Mouse (Mus musculus) erythroblast, embryonic 14.5 days (primary cell): ENCODE results near the gene Slc13a1. TPM values are rescaled to one million over a fixed set of nuclear protein-coding genes. Genes with fewer than 3 reads are reported as not detected.

ENCODE experiments used
- H3K27me3 ChIP-seq: 2 replicates; pipeline ENCODE4 v1.6.1; 2012; ENCODE audit warnings: inconsistent platforms; ENCODE audit not compliant: control insufficient read depth
- H3K36me3 ChIP-seq: 2 replicates; pipeline ENCODE4 v1.6.1; 2012; ENCODE audit warnings: mild to moderate bottlenecking, inconsistent platforms; ENCODE audit not compliant: control insufficient read depth
- H3K4me1 ChIP-seq: 2 replicates; pipeline ENCODE4 v1.6.1; 2012; ENCODE audit warnings: inconsistent platforms; ENCODE audit not compliant: control insufficient read depth
- H3K4me3 ChIP-seq: replicated peaks from 2 replicates; pipeline ENCODE3; 2012; ENCODE audit warnings: moderate library complexity, mild to moderate bottlenecking, inconsistent platforms
- H3K9me3 ChIP-seq: 2 replicates; pipeline ENCODE4 v1.6.1; 2012; ENCODE audit warnings: low read length, inconsistent platforms, mixed read lengths; ENCODE audit not compliant: control insufficient read depth
- GATA1 ChIP-seq: IDR thresholded peaks from 2 replicates; pipeline ENCODE4 v1.6.1; 2012; ENCODE audit warnings: low read length, inconsistent platforms, mixed read lengths
- TAL1 ChIP-seq: IDR thresholded peaks from 3 replicates; pipeline ENCODE4 v1.6.1; 2012; ENCODE audit warnings: low read length, inconsistent platforms, mixed read lengths
- polyA plus RNA-seq: library from polyadenylated mRNA; stranded (reverse); fragments of >175 nt; gene quantifications from 2 replicates; pipeline ENCODE4 v1.2.3, GENCODE M21; 2012

Gene Slc13a1
- polyA plus RNA-seq, 1 experiment = not detected

- H3K36me3 ChIP-seq = no peaks in the 10 kb centered on the region
- TF ChIP-seq TAL1 = no peak
- TF ChIP-seq GATA1 = no peak
- H3K4me1 ChIP-seq = no peaks in the 10 kb centered on the region
- H3K9me3 ChIP-seq = 0 out of 2 replicates have a peak, but pooled peaks cover 2% of the 10 kb centered on the region
- no peak overlapping the region for H3K4me3 ChIP-seq
- H3K27me3 ChIP-seq = no peaks in the 10 kb centered on the region
Measured at GRCm38 (mm10) chr6:24105681-24106080, 62.2 kb downstream of the Slc13a1 start.

DNA sequence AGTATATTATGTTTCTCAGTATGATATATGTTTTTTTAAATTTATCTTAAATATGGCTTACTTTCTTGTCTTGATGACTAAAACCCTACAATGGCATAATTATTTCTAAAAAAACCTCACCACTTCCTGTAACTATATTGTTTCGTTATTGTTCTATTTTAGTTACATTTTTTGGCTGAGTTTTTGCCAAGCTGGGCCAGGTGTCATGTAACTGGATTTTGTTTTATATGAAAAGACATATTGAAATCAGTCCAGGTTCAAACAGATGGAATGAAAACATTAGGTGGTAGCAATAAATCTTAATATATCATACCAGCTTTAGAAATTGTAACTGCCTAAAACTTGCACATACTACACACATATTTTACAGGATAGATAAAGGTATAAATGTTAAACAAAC, 66.6 kb downstream of the Slc13a1 start:
- Histone ChIP-seq H3K4me3 (no peak overlapping the region), H3K9me3 (0 out of 2 replicates have a peak, but pooled peaks cover 2% of the 10 kb centered on the region), H3K4me1 (no peaks in the 10 kb centered on the region), H3K27me3 (no peaks in the 10 kb centered on the region), H3K36me3 (no peaks in the 10 kb centered on the region)
- no peak for TF ChIP-seq TAL1
- no peak for TF ChIP-seq GATA1

DNA sequence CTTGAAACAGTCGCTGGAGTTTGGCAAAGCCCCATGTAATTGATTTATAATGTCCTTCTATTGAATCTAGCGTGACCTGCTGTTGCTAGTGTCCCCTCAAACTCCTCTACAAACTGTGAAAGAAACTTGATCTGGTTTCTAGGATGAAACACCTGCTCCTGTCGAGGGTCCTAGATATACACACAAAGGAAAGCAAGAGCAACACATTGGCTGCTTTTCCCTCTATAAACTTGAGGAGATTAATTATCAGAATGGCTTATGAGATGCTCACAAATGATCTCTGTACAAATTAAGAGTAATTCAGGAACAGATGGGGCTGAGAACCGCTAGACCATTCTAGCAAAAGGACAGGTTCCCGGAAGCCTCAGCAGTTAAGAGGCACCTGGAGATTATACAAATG, 67.2 kb downstream of the Slc13a1 start:
- no peak overlapping the region for H3K4me3 ChIP-seq

DNA sequence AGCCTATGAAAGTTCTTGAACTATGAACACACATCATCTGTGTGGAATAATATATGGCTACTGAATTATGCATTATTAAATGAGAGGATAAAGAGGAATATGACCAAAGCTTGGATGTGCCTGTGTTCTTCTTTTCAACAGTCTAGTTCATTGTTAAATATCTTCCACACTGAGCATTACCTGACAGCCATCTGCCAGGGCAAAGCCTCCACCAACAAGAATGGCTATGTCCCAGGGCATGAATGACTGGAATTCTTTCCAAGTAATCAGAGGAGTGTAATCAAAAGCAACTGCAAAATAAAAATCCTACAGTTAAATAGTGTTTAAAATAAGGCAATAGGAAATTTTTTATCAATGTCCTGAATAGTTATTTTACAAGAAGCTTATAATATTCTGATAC, 70.5 kb downstream of the Slc13a1 start:
- Histone ChIP-seq H3K36me3 (no peaks in the 10 kb centered on the region), H3K4me3 (no peak overlapping the region), H3K27me3 (no peaks in the 10 kb centered on the region), H3K4me1 (no peaks in the 10 kb centered on the region), H3K9me3 (no peaks in the 10 kb centered on the region)
- TF ChIP-seq GATA1 = no peak
- no peak for TF ChIP-seq TAL1

More for the DNA sequence above, 67.2 kb downstream of the Slc13a1 start:
- no peaks in the 10 kb centered on the region for H3K9me3 ChIP-seq
- H3K4me1 ChIP-seq = no peaks in the 10 kb centered on the region
- H3K36me3 ChIP-seq = no peaks in the 10 kb centered on the region
- no peak for TF ChIP-seq GATA1
- H3K27me3 ChIP-seq = no peaks in the 10 kb centered on the region

- Histone ChIP-seq H3K36me3 (no peaks in the 10 kb centered on the region), H3K9me3 (no peaks in the 10 kb centered on the region), H3K27me3 (no peaks in the 10 kb centered on the region), H3K4me3 (no peak overlapping the region), H3K4me1 (no peaks in the 10 kb centered on the region)
- TF ChIP-seq TAL1 (no peak), GATA1 (no peak)
Measured at GRCm38 (mm10) chr6:24076089-24076488, 91.8 kb downstream of the Slc13a1 start.

GRCm38 (mm10) chr6:24072804-24073203, 95.1 kb downstream of the Slc13a1 start:
- no peak for TF ChIP-seq GATA1
- no peak for TF ChIP-seq TAL1
- no peak overlapping the region for H3K4me3 ChIP-seq
- H3K27me3 ChIP-seq = no peaks in the 10 kb centered on the region
- H3K9me3 ChIP-seq = no peaks in the 10 kb centered on the region
- no peaks in the 10 kb centered on the region for H3K36me3 ChIP-seq
- H3K4me1 ChIP-seq = no peaks in the 10 kb centered on the region

- Histone ChIP-seq H3K4me3 (no peak overlapping the region), H3K27me3 (no peaks in the 10 kb centered on the region), H3K9me3 (peaks cover 4% of the 10 kb centered on the region), H3K36me3 (no peaks in the 10 kb centered on the region), H3K4me1 (no peaks in the 10 kb centered on the region)
- no peak for TF ChIP-seq GATA1
- TF ChIP-seq TAL1 = no peak
Measured at GRCm38 (mm10) chr6:24059754-24060153, 108.1 kb downstream of the Slc13a1 start.

DNA sequence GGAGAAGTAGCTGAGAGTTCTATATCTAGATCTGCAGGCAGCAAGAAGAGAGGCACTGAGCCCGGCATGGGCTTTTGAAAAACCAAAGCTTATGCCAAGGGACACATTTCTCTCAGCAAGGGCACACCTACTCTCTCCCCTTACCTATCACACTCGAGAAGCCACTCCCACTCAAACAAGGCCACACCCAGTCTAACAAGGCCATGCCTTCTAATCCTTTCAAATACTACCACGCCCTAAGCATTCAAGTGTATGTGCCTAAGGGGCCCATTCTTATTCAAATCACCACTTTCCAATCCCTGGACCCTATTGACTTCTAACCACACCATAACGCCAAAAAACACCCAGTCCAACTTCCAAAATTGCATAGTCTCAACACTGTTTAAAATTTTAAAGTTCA, 112.8 kb downstream of the Slc13a1 start:
- Histone ChIP-seq H3K4me1 (no peaks in the 10 kb centered on the region), H3K36me3 (no peaks in the 10 kb centered on the region), H3K4me3 (no peak overlapping the region), H3K27me3 (no peaks in the 10 kb centered on the region), H3K9me3 (peaks cover 6% of the 10 kb centered on the region)
- TF ChIP-seq TAL1 = no peak
- TF ChIP-seq GATA1 = no peak

DNA sequence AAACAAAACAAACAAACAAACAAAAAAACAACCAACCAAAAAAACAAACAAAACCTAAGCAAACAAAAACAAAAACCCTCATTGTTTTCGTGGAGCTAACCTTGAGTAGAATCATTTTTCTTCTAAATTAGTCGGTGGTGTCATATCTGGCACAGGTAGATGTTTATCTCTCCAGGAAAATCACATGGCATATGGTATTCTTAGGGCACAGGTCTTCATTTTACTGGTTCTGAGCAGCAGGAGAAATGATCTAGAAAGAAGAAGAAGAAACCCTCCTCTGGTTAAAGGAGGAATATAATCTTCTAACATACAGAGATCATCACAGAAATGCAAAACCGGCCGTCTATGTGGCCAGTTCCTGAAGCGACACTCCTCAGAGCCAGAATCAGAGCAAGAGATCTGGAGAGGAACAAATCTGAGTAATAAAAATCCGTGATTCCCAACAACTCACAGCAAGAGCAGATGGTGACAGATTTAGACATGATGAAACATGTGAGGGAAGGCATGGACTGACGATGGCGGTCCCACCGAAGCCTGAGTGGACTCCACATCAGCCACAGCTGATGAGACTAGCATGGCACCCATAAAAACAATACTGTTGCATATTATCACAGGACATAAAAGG, 113.7 kb downstream of the Slc13a1 start:
- Histone ChIP-seq H3K9me3 (peaks cover 6% of the 10 kb centered on the region), H3K4me3 (no peak overlapping the region), H3K4me1 (no peaks in the 10 kb centered on the region), H3K27me3 (no peaks in the 10 kb centered on the region), H3K36me3 (no peaks in the 10 kb centered on the region)
- TF ChIP-seq TAL1 (no peak), GATA1 (no peak)
